Mouse (Mus musculus) intestine, embryonic 16.5 days (tissue): ENCODE data around the gene Col6a4. TPM values are rescaled to one million over a fixed set of nuclear protein-coding genes. Genes with fewer than 3 reads are reported as not detected.

Source experiments
- ATAC-seq: fragments of 200-750 bp; cut with Nextera tagmentation; 2 replicates; pipeline ENCODE4 v1.8.0; 2017; ENCODE audit warnings: moderate TSS enrichment, moderate library complexity
- H3K27ac ChIP-seq: fragments of 300-500 bp; sonication (generic); 2 replicates; pipeline ENCODE4 v1.5.1; 2014; ENCODE audit warnings: mild to moderate bottlenecking, low read length
- H3K27me3 ChIP-seq: fragments of 300-500 bp; sonication (generic); replicated peaks from 2 replicates; pipeline ENCODE4 v1.6.1; 2014; ENCODE audit warnings: low read length, control low read depth, mixed read lengths; ENCODE audit not compliant: control insufficient read depth, insufficient read depth
- H3K36me3 ChIP-seq: fragments of 300-500 bp; sonication (generic); 2 replicates; pipeline ENCODE4 v1.6.1; 2014; ENCODE audit warnings: low read length, control low read depth; ENCODE audit not compliant: control insufficient read depth, insufficient read depth
- H3K4me1 ChIP-seq: fragments of 300-500 bp; sonication (generic); 2 replicates; pipeline ENCODE4 v1.6.1; 2014; ENCODE audit warnings: low read length, control low read depth, mixed read lengths; ENCODE audit not compliant: control insufficient read depth, insufficient read depth
- H3K4me2 ChIP-seq: fragments of 300-500 bp; sonication (generic); 2 replicates; pipeline ENCODE4 v1.6.1; 2014; ENCODE audit warnings: low read depth, low read length, control low read depth
- H3K4me3 ChIP-seq: fragments of 300-500 bp; sonication (generic); 2 replicates; pipeline ENCODE4 v1.5.1; 2014; ENCODE audit warnings: mild to moderate bottlenecking, low read length
- H3K9ac ChIP-seq: fragments of 300-500 bp; sonication (generic); 2 replicates; pipeline ENCODE4 v1.6.1; 2014; ENCODE audit warnings: low read depth, low read length
- H3K9me3 ChIP-seq: fragments of 300-500 bp; sonication (generic); 2 replicates; pipeline ENCODE4 v1.6.1; 2016; ENCODE audit warnings: low read length, control low read depth; ENCODE audit not compliant: control insufficient read depth
- WGBS: fragments of 180-500 bp; shearing (Covaris S2); extraction: QIAGEN DNeasy Blood & Tissue Kit; methylation state at CpG from one replicate; pipeline ENCODE4 v1.1.7; 2014; 5-methylcytosine and 5-hydroxymethylcytosine counted together
- polyA plus RNA-seq: library from polyadenylated mRNA; unstranded; fragments of >200 nt; fragmentation: Nextera tagmentation; extraction: Ambion mirVana; gene quantifications from 2 replicates; pipeline ENCODE4 v1.2.1, GENCODE M21; 2015

The Col6a4 gene
- polyA plus RNA-seq, 1 experiment from 2014 or later = 72.7 TPM

DNA sequence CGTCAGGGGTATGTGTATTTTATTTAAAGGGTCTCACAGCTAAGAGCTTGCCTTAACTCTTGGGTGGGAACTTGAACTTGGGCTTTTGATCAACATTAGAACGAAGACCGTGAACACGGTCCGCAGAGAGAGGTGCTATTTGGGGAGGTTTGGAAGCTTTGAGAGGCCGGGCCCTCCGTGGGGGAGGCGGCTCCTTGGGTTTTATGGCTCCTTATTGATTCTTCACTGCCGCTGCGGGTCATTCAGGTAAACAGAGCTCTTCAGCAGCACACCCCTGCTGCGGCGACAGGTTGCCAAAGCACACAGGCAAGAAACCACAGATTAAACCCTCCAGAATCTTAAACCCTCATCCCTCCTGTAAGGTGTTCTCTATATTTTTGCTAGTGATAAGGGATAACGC lies 119.7 kb downstream of the Col6a4 start:
- peaks cover 5% of the 10 kb centered on the region; the same call in 1 of the 2 replicates for H3K4me1 ChIP-seq
- ATAC-seq = no peak

DNA sequence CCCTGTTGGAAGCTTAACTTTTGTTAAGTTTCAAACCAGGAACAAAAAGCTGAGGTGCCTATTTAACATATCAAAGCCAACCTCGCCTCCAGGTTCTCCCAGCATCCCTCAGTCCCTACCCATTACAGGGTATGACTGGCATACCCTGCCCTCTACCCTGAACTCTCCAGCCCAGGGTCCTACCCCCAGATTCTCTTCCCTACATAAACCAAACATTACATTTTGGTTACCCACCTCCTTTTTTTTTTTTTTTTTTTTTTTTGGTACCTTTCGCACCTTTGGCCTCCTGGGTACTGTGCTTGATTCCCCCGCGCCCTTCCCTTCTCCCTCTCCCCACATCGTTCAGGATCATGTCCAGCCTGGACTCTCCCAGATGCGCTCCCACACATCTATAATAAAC lies 120.3 kb downstream of the Col6a4 start:
- no peaks in the 10 kb centered on the region for H3K27me3 ChIP-seq
- peaks cover 5% of the 10 kb centered on the region; the same call in 1 of the 2 replicates for H3K4me1 ChIP-seq
- H3K9me3 ChIP-seq = no peaks in the 10 kb centered on the region
- no peak overlapping the region for H3K9ac ChIP-seq
- 44% methylated on average over 6 of the region's 6 CpGs for WGBS
- no peak overlapping the region for H3K4me3 ChIP-seq
- no peaks in the 10 kb centered on the region for H3K36me3 ChIP-seq
- H3K27ac ChIP-seq = no peak overlapping the region
- ATAC-seq = no peak
- H3K4me2 ChIP-seq = no peak overlapping the region

More for the DNA sequence above, 119.7 kb downstream of the Col6a4 start:
- no peak overlapping the region for H3K9ac ChIP-seq
- H3K27ac ChIP-seq = no peak overlapping the region
- 12% methylated on average over 13 of the region's 13 CpGs for WGBS
- no peak overlapping the region for H3K4me3 ChIP-seq
- H3K9me3 ChIP-seq = no peaks in the 10 kb centered on the region
- peak overlapping the region; percentile 32; the same call in 1 of the 2 replicates for H3K4me2 ChIP-seq
- H3K27me3 ChIP-seq = no peaks in the 10 kb centered on the region
- no peaks in the 10 kb centered on the region for H3K36me3 ChIP-seq

DNA sequence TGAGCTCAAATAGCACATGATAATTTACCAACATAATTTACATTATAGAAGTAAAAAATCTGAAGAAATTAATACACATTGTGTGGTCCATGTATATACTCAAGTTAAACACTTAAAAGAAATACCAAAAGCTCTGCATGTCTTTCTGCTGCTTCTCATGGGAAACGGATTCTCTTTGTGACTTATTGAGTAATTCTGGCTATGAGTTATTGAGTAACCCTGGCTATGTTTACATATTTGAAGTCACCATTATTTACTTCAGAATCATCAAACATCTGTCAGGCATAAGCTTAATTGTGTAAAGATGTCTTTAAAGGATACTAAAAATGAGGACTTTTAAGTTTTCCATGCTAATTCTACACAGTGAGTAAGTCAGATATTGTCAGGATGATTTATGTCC lies 122.8 kb downstream of the Col6a4 start:
- Histone ChIP-seq H3K9me3 (no peaks in the 10 kb centered on the region), H3K27ac (no peak overlapping the region), H3K4me2 (no peak overlapping the region), H3K4me3 (no peak overlapping the region), H3K27me3 (no peaks in the 10 kb centered on the region), H3K36me3 (no peaks in the 10 kb centered on the region), H3K9ac (no peak overlapping the region), H3K4me1 (peaks cover 5% of the 10 kb centered on the region; the same call in 1 of the 2 replicates)
- ATAC-seq = peak; percentile 28
- WGBS = 29% methylated on average over 1 of the region's 1 CpGs

DNA sequence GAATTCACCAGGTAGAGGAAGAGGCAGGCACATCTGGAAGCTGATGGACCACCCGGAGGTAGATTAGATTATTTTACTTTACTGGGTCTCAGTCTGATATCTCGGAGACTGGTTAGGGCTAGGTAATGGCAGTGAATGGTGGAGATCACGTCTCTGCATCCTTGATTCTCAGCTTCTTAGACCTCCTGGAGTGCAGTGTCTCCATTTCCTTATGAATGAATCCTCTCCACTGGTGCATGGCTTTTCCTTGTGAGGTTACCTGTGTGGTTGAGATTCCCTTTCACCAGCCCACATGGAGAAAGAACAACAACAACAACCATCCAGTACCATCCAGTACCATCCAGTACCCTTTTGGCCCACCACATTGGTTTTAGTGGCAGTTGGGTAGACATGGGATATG lies 124.6 kb downstream of the Col6a4 start:
- H3K27me3 ChIP-seq = no peaks in the 10 kb centered on the region
- no peak overlapping the region for H3K4me2 ChIP-seq
- 95% methylated on average over 3 of the region's 3 CpGs for WGBS
- H3K27ac ChIP-seq = peak overlapping the region; percentile 62
- no peaks in the 10 kb centered on the region for H3K36me3 ChIP-seq
- no peaks in the 10 kb centered on the region for H3K9me3 ChIP-seq
- no peak for ATAC-seq
- peaks cover 3% of the 10 kb centered on the region; the same call in 1 of the 2 replicates for H3K4me1 ChIP-seq
- H3K4me3 ChIP-seq = no peak overlapping the region
- no peak overlapping the region for H3K9ac ChIP-seq

DNA sequence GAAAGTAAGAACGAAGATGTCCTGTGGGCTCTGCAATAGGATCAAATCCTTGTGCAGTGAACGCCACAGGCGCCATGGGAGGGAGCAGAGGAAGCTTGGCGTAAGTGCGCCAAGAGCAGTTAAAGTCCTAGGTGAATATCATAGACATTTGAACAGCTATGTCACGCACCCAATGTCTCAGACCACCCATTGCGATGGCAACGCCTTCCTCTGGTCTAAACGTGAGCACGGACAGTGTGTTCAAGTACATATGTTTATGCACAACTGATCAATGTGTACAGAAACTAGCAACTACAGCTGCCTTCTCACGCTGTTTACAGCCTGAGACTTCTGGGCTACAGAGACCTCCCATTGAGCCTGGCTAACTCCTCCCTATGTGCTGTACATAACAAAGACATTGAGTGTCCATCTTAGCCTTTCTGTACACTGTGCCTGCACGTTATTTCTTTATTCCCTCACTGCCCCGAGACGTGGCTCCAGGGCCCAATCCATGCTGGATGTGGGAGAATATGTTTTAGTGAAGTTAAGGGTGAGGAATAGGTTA lies 125.2 kb downstream of the Col6a4 start:
- Histone ChIP-seq H3K27me3 (no peaks in the 10 kb centered on the region), H3K9ac (no peak overlapping the region), H3K4me2 (no peak overlapping the region), H3K4me1 (no peaks in the 10 kb centered on the region), H3K4me3 (no peak overlapping the region), H3K36me3 (no peaks in the 10 kb centered on the region), H3K9me3 (no peaks in the 10 kb centered on the region), H3K27ac (peak overlapping the region; percentile 73)
- 77% methylated on average over 14 of the region's 14 CpGs for WGBS
- ATAC-seq = peak; percentile 79

DNA sequence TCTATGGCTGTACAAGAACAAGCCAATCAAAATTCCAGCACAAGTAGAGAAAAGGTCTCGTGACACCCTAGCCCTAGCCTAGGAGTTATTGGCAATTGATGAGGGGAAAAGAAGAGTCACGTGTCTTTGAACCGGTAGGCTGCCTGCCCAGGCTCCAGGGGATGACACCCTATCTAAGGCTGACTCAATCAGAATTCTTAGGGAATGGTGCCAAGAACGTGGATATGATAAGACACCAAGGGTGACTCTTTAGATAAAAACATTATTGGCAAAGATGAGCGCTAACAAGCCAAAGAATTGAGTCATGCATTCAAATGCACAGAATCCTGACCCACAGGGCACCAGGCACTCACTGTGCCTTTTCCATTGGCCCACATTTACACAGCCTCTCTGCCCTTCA lies 125.7 kb downstream of the Col6a4 start:
- Histone ChIP-seq H3K9me3 (no peaks in the 10 kb centered on the region), H3K27ac (peak overlapping the region; percentile 73), H3K27me3 (no peaks in the 10 kb centered on the region), H3K4me3 (no peak overlapping the region), H3K9ac (no peak overlapping the region), H3K4me1 (no peaks in the 10 kb centered on the region), H3K36me3 (no peaks in the 10 kb centered on the region), H3K4me2 (no peak overlapping the region)
- WGBS = 78% methylated on average over 5 of the region's 5 CpGs
- ATAC-seq = no peak

DNA sequence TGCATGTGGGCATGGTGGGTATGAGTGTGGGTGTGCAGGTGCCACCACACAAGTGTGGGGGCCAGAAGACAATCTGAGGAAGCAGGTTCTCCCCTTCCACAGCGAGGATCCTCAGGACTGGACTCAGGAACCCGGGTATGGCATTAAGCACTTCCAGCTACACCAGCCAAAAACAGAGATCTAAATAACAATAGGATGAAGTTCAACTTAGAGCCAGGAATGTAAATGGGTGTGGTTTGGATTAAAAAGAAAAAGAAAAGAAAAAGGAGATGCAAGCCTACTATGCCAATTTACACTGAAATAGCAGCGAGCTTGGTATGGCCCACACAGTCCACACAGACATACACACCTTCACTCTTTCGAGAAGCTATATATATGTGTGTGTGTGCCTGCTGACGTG lies 128.6 kb downstream of the Col6a4 start:
- no peak overlapping the region for H3K27ac ChIP-seq
- no peak overlapping the region for H3K4me2 ChIP-seq
- no peak overlapping the region for H3K9ac ChIP-seq
- H3K4me1 ChIP-seq = no peaks in the 10 kb centered on the region
- H3K9me3 ChIP-seq = no peaks in the 10 kb centered on the region
- no peaks in the 10 kb centered on the region for H3K36me3 ChIP-seq
- H3K4me3 ChIP-seq = no peak overlapping the region
- WGBS = 78% methylated on average over 5 of the region's 5 CpGs
- no peaks in the 10 kb centered on the region for H3K27me3 ChIP-seq
- ATAC-seq = no peak

DNA sequence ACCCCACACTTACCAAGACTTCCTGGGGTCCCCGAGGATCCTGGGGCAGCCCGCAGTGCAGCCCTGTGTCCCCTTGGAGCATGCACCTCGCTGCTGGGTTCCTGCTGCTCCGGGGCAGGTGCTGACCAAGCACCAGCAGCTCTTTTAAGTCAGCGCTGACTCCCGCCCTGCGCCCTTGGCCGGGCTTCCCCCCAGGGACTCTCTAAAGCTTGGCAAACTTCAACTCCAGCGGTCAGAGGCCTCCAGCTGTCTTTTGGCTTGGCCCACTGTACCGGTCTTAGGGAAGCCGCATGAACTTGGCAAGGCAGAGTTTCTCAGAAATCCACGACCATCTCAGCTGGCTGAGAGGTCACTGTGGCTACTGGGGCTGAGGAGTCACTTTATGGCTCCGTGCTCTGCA lies 136.1 kb downstream of the Col6a4 start, which contains the start of gene Col6a5:
Gene Col6a5, minus strand, starts transcription at position 111 of the 400 bp plus-strand sequence.
- Histone ChIP-seq H3K4me3 (0 out of 2 replicates have a peak within 1 kb of the TSS, but pooled peaks have one; percentile 7), H3K9me3 (no peaks in the 10 kb centered on the region), H3K4me1 (peaks cover 3% of the 10 kb centered on the region; the same call in 1 of the 2 replicates), H3K27ac (peak within 1 kb of the TSS; percentile 19; the same call in 1 of the 2 replicates), H3K4me2 (0 out of 2 replicates have a peak within 1 kb of the TSS, but pooled peaks have one; percentile 14), H3K27me3 (no peaks in the 10 kb centered on the region), H3K36me3 (no peaks in the 10 kb centered on the region), H3K9ac (peak within 1 kb of the TSS; percentile 23; the same call in 1 of the 2 replicates)
- 11% methylated on average over 13 of the region's 13 CpGs for WGBS
- 0 out of 2 replicates have a peak, but pooled peaks have one; percentile 50 for ATAC-seq

DNA sequence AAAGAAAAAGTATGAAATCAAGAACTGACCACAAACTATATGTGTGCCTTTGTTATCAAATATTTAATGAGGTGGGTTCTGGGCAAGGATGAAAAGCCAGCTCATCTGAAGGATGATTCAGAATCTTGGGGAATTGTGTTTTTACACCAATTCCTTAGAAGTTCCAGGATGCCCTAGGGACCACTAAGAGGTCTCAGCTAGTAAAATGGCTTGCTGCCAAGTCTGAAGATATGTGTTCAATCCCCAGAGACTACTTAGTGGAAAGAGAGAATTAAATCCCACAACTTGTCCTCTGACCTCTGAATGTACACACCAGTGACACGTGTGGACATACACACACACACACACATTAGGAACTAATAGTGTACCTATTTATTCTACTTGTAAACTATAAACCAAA lies 137.5 kb downstream of the Col6a4 start:
- no peak for ATAC-seq
- H3K36me3 ChIP-seq = no peaks in the 10 kb centered on the region
- 55% methylated on average over 1 of the region's 1 CpGs for WGBS

DNA sequence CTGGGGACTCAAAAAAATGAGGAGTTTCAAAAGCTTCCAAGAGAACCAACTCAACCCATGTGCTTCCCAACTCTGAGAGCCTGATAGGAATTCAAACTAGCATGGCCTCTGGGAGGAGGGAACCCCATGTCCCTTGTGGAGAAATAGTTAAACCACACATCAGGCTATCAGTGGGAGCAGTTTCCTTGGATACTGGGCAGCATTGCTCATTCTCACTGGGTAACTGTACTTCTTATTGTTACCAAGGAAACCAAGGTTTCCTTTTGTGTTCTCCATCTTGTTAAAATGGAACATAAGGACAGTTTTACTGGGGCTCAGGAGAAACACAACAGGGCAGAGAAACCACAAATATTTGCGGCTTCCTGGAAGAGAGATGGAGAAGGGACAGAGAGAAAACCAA lies 146.8 kb downstream of the Col6a4 start:
- Histone ChIP-seq H3K4me3 (no peak overlapping the region), H3K27ac (no peak overlapping the region), H3K27me3 (no peaks in the 10 kb centered on the region), H3K36me3 (no peaks in the 10 kb centered on the region), H3K4me1 (no peaks in the 10 kb centered on the region), H3K9me3 (no peaks in the 10 kb centered on the region), H3K4me2 (no peak overlapping the region), H3K9ac (no peak overlapping the region)
- 94% methylated on average over 1 of the region's 1 CpGs for WGBS
- ATAC-seq = no peak

More for the DNA sequence above, 137.5 kb downstream of the Col6a4 start:
- Histone ChIP-seq H3K9me3 (no peaks in the 10 kb centered on the region), H3K9ac (no peak overlapping the region), H3K27me3 (no peaks in the 10 kb centered on the region), H3K4me2 (no peak overlapping the region), H3K4me3 (no peak overlapping the region), H3K27ac (no peak overlapping the region), H3K4me1 (peaks cover 3% of the 10 kb centered on the region; the same call in 1 of the 2 replicates)
